Mouse (Mus musculus) ovary, postnatal 14 days (tissue): ENCODE measurements around the gene Atp6v1e1.
"Not testable (repeated sequence)": the region's sequence is repeated elsewhere in the genome, so short reads cannot be mapped to it uniquely, and the experiment has no call there.

Experiments used
- DNase-seq: peaks from one replicate; pipeline ENCODE4 v3.0.0; 2022; ENCODE audit warnings: low spot score

Gene Atp6v1e1

DNA sequence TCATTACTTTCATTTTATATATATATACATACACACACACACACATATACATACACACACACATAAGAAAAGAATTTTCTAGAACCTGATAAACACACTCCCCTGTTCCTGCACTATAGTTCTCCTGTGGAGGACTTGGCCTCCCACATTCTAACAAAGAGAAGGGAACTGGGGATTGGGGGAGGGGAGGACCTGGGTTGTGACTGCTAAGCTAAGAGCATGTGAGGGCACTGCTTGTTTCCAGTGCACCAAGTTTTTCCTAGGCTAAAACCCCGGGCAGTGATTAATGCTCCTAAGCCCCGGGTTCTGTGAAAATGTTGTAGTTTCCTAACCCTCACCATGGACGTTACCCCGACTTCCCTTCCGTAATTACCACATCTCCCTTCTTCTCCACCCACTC lies 2.4 kb downstream of the Atp6v1e1 start:
- no peak for DNase-seq

DNA sequence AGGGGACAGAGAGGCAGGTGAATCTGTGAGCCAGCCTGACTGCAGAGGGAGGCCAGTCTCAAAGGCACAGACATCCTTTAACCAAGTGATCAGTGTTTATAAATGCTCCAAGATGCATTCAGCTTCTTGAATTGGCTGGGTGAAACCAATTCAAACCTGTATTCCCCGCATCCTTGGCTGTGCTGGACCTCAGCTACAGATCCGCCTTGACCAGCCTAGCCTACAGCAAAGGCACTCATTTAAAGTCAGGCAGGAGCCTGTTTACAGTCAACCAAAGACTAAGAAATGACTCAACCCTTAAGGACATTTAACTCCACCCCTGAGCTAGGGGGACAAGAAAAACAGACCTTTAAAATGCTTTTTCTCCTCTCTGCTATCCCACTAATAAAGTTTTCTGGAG lies 3.3 kb downstream of the Atp6v1e1 start:
- DNase-seq: no peak

GRCm38 (mm10) chr6:120811999-120812398 lies 10.6 kb downstream of the Atp6v1e1 start:
- not testable (repeated sequence) for DNase-seq

DNA sequence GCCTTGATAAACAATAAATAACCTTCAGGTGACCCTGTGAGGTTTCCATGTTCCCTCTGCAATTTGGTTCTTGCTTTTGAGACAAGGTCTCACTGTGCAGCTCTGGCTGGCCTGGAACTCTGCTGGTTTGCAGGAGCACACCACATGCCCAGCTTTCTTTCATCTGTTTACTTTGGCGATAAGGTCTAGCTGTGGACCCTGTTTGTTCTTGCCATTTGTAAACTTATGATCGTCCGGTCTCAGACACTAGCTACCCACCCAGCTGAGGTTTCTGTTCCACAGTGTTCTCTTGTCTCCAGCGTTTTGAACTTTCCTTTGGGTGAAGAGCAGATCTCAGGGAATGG lies 14.9 kb downstream of the Atp6v1e1 start:
- no peak for DNase-seq

DNA sequence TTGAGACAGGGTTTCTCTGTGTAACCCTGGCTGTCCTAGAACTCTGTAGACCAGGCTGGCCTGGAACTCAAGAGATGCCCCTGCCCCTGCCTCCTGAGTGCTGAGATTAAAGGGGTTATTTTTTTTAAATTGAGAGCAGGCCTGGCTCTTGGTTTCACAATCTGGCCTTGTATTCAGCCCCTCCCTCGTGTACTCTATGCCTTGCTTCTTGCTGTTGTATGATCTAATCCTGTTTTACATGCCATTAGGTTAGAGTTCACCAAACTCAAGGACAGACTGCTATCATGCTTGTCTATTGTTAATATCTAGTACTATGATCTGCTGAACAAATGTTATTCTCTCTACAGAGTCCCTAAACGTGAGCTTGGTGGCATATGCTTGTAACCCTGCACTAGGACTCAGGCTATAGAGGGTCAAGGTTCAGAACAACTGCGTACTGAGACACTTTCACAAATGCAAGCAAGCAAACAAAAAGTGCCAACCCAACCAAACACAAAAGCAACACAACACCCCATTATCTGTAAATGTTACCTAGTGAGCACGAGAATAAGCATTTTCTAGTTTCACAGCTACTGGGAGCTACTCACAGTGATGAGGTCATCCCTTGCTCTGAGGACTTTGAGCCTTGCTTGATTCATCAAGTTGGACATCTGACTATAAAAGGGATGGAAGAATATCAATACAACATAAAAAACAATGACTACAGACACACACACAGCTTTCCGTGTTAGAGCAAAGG lies 15.4 kb downstream of the Atp6v1e1 start:
- no peak for DNase-seq

DNA sequence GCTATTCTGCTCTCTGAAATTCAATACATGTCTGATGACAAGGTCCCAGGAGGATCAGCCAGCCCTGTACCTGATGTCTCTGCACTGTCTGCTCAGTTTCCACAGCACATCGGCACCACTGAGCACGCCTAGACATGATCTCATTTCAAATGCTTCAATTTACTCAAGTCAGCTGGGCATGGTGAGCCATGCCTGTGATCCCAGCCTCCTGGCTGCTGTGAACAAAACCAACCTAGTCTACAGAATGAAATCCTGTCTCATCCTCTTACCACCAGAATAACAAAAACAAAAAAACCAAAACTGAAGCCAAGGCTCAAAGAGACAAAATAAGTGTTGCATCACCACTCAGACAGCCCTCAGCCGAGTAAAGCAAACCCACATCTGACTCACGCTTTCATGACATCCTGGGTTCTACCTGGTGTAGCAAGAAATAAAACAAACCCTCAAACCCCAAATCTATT lies 23.0 kb downstream of the Atp6v1e1 start:
- no peak for DNase-seq

- no peak for DNase-seq
Observed at GRCm38 (mm10) chr6:120798905-120799304, 23.7 kb downstream of the Atp6v1e1 start.

GRCm38 (mm10) chr6:120798019-120798418 lies 24.6 kb downstream of the Atp6v1e1 start:
- no peak for DNase-seq

DNA sequence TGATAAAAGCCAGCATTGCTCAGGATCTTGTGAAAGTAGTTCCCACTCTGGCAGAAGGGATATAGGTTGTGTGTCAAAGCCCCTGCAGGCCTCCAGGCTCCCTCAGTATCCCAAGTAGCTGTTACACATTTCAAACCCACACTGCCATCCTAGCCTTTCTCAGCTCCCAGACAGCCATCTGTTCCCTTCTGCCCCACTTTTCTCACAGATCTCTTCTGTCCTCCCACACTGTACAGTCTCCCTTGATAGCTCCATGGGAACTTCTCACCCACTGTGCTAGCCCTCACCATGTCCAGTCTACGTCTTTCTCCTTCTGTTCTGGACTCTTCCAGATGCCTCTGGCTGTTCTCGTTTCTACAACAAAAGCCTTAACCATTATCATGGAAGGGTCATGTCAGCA lies 26.5 kb downstream of the Atp6v1e1 start:
- DNase-seq: no peak

GRCm38 (mm10) chr6:120795422-120796086 lies 27.0 kb downstream of the Atp6v1e1 start:
- no peak for DNase-seq

DNA sequence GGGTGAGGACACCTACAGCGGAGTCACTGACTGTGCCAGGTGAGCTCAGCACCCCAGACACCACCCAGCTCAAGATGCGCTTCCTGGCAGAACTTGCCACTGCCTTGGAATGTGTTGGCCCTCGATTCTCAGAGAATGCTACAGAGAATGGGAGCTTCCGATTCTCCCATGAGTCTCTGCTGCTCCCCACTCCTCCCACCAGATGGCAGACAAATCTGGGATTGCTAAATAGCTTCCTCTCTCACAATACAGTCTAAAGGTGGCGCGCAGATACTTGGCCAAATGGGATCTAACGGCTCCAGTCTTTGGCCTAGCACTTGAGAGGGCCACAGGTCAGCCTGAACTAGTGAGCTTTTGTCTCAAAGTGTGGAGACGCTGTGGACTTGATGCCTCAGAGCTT lies 29.6 kb downstream of the Atp6v1e1 start:
- no peak for DNase-seq

- DNase-seq: no peak
Observed at GRCm38 (mm10) chr6:120790717-120791116, 31.9 kb downstream of the Atp6v1e1 start.

GRCm38 (mm10) chr6:120790153-120790552 lies 32.4 kb downstream of the Atp6v1e1 start:
- DNase-seq: no peak

DNA sequence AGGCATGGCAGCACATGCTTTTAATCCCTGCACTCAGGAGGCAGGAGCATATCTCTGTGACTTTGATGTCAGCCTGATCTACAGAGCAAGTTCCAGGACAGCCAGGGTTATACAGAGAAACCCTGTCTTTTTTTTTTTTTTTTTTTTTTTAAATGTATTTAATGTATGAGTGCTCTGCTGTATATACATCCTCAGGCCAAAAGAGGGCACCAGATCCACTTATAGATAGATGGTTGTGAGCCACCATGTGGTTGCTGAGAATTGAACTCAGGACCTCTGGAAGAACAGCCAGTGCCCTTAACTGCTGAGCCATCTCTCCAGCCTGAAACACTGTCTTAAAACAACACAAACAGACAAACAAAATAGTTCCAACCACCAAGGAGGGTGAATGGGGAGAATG lies 33.7 kb downstream of the Atp6v1e1 start:
- DNase-seq: no peak

DNA sequence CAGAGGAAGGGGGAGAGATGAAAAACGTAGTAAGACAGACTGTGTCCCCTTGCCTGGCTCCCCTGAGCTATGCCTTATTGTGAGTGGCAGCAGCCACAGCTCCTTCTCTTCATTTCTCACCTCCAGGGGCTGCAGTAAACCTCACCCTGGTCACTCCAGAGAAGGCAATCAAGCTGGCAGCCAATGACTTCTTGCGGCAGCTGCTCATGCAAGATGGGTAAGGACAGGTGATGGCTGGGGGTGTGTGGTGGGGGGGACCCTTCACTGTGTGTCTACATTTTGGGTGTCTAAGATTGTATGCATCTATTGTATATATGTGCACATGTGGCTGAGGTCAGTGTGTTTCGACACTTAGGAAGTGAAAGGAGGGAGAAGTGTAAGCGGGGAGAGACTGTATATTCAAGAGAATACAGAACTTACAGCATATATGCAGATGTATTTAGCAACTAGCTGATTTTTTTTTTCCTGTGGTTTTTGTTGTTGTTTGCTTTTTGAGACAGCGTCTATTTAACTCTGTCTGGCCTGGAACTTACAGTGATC lies 34.5 kb downstream of the Atp6v1e1 start:
- no peak for DNase-seq

DNA sequence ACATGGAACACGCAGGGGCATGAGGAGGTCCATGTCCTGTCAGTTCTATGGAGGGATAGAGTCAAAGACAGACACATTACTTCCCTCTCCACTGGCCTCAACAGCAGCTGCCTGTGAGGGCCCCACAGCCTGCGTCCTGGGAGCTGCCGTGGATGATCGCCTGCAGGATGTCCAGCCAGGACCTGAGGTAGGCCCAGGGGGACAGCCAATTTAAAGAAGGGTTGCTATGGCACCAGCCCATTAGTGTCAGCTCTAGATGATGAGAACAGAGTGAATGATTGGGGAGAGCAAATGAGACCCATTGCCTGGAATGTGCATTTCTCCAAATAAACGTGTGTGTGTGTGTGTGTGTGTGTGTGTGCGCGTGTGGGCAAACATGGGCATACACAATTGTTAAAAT lies 38.2 kb downstream of the Atp6v1e1 start:
- no peak for DNase-seq

GRCm38 (mm10) chr6:120782948-120783347 lies 39.6 kb downstream of the Atp6v1e1 start:
- DNase-seq: no peak

- no peak for DNase-seq
Observed at GRCm38 (mm10) chr6:120778226-120778625, 44.4 kb downstream of the Atp6v1e1 start.

GRCm38 (mm10) chr6:120777533-120777932 lies 45.1 kb downstream of the Atp6v1e1 start:
- DNase-seq: no peak

DNA sequence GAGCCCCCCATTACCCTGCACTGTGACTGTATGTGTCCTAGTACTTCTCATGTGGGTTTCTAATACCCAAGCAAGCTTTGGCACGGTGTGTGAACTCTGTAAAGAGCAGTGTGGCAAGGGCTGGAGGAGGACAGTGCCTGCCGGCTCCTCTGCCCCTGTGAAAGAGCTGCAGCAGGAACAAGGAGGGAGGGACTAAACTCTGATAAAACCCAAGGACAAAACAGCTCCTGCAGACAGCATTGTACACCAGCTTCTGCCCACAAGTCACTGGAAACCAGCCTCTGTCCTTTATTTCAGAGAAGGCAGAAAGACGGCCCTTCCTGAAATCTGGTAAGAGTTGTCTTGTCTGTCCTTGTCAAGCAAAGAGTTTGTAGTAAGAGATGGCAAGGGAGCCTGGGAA lies 46.3 kb downstream of the Atp6v1e1 start:
- no peak for DNase-seq

DNA sequence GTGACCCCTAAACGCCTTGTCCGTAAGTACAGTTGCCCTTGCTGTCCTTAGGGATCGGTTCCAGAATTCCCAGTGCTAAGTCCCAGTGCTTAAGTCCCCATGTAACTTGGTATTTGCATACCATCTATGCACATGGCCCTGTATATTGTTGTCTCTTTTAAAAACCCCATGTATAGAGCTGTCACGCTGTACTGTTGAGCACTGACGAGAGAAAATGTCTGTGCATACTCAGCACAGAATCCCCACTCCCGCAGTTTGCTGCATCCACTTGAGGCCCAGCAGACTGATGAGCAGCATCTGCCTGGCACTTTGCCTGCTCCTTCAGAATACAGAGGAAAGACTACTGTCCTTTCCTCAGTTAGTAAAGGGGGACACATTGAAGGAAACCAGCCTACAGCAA lies 48.8 kb downstream of the Atp6v1e1 start:
- DNase-seq: no peak

DNA sequence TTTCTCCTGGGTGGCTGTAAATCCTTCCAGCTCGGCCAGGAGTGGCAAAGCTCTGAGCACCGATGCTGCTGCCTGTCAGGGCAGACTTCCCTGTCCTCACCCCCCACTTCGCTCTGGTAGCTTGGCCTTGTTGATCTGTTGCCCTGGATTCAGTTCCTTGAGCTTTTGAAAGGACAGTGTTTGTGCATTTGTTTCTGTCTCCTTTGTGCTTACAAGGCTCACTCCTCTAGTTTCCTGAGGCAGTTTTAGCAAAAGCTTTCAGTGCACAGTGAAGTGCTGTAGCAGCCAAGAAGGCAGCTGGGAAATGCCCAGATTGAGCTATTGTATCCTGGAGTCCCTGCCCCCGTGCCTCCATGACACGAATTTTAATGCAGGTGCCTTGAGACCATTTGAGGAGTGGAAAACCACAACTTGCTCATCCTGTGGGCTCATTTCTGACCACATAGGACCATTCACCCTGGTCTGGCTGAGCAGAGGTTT lies 49.4 kb downstream of the Atp6v1e1 start, which contains the start of gene Slc25a18:
Slc25a18 (plus strand) TSS at position 430 of the 480 bp plus-strand sequence.
- DNase-seq: no peak

DNA sequence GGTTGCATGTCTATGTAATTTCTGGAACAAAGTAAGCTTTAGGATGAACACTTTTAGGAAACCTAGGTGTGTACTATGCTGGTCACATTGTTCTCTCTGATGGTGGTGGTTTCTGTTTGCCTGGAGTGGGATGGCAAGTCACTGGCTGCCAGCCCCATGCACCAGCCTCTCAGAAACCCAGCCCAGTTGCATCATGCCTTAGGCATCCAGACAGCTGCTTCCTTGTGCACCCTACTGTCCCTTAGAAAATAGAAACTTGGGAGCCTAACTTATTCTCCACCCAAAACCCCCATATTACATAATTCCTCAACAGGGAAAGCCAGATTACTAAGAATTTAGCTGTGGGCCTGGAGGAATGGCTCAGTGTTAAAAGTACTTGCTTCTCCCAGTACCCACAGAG lies 50.6 kb downstream of the Atp6v1e1 start:
- no peak for DNase-seq
